Mouse (Mus musculus): ENCODE measurements around the gene Grk3. TPM values are rescaled to one million over a fixed set of nuclear protein-coding genes. Genes with fewer than 3 reads are reported as not detected.

Gene Grk3
- polyA plus RNA-seq, 1 experiment from 2014 or later = 21.2 TPM

GRCm38 (mm10) chr5:112991245-112991644 lies 24.3 kb downstream of the Grk3 start:
- Histone ChIP-seq H3K4me2 (replicated peaks) (no peak overlapping the region), H3K27me3 (ENCODE audit: control insufficient read depth, insufficient read depth, low read length) (no peaks in the 10 kb centered on the region), H3K9ac (no peak overlapping the region), H3K36me3 (replicated peaks; ENCODE audit: control insufficient read depth, insufficient read depth) (no peaks in the 10 kb centered on the region; the same call in 1 of the 2 replicates), H3K27ac (no peak overlapping the region), H3K9me3 (ENCODE audit: control insufficient read depth, low read length) (no peaks in the 10 kb centered on the region), H3K4me1 (replicated peaks; ENCODE audit: control insufficient read depth, insufficient read depth, low read length) (no peaks in the 10 kb centered on the region), H3K4me3 (replicated peaks; ENCODE audit: low read length) (no peak overlapping the region)
- ATAC-seq (ENCODE audit: low FRiP score) (no peak), DNase-seq (ENCODE audit: low spot score) (no peak)
- 57% methylated on average over 9 of the region's 9 CpGs for WGBS

DNA sequence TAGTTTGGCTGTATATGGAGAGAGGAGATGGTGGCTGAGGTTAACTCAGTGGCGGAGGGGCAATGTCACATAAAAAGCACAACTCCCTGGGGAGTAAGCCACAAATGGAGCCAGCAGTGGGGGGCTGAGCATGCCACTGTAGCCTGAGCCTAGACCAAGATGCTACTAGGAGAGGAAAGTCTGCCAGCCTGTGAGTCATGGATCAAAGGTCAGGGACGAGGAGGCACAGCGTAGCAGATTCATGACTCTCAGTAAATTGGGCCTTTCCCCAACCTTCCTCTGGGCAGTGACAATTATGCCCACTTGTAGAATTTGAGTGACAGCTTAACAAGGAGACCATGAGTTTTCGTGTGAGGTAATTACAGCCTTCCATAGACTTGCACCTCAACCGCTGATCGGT lies 33.7 kb downstream of the Grk3 start:
- 49% methylated on average over 6 of the region's 6 CpGs for WGBS
- no peaks in the 10 kb centered on the region for H3K36me3 ChIP-seq (replicated peaks; ENCODE audit: control insufficient read depth, insufficient read depth)
- ATAC-seq (ENCODE audit: low FRiP score) (no peak), DNase-seq (ENCODE audit: low spot score) (no peak)
- H3K9ac ChIP-seq = no peak overlapping the region
- no peaks in the 10 kb centered on the region for H3K9me3 ChIP-seq (ENCODE audit: control insufficient read depth, low read length)
- H3K4me1 ChIP-seq (replicated peaks; ENCODE audit: control insufficient read depth, insufficient read depth, low read length) = no peaks in the 10 kb centered on the region
- H3K27me3 ChIP-seq (ENCODE audit: control insufficient read depth, insufficient read depth, low read length) = no peaks in the 10 kb centered on the region
- no peak overlapping the region for H3K27ac ChIP-seq
- H3K4me3 ChIP-seq (replicated peaks; ENCODE audit: low read length) = no peak overlapping the region
- H3K4me2 ChIP-seq (replicated peaks) = no peak overlapping the region

- Histone ChIP-seq H3K36me3 (replicated peaks; ENCODE audit: control insufficient read depth, insufficient read depth) (no peaks in the 10 kb centered on the region), H3K4me2 (replicated peaks) (no peak overlapping the region), H3K27me3 (ENCODE audit: control insufficient read depth, insufficient read depth, low read length) (no peaks in the 10 kb centered on the region), H3K4me1 (replicated peaks; ENCODE audit: control insufficient read depth, insufficient read depth, low read length) (no peaks in the 10 kb centered on the region), H3K4me3 (replicated peaks; ENCODE audit: low read length) (no peak overlapping the region), H3K27ac (no peak overlapping the region), H3K9me3 (ENCODE audit: control insufficient read depth, low read length) (no peaks in the 10 kb centered on the region), H3K9ac (no peak overlapping the region)
- ATAC-seq (ENCODE audit: low FRiP score) (no peak), DNase-seq (ENCODE audit: low spot score) (no peak)
- WGBS = 64% methylated on average over 7 of the region's 7 CpGs
These were observed 35.9 kb downstream of the Grk3 start for GRCm38 (mm10) chr5:112979710-112980109.

DNA sequence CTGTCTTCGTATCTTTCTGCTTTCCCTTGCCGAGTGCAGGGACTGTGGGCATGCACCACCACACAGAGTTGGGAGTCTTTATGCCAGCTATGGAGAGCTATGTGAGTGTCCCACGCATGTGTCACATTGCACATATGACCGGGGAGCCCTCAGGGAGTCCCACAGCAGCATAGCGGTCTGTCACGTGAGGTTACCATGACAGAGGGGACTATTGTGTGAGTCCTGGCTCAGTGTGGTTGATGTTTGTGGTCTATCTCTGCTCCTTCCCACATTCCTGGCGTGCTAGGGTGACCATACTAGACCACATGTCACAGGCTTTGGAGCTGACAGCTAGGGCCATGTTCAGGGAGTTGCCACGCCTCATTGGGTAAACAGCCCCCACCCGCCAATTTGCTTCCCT lies 36.4 kb downstream of the Grk3 start:
- DNase-seq (ENCODE audit: low spot score) (no peak), ATAC-seq (ENCODE audit: low FRiP score) (no peak)
- Histone ChIP-seq H3K27me3 (ENCODE audit: control insufficient read depth, insufficient read depth, low read length) (no peaks in the 10 kb centered on the region), H3K9me3 (ENCODE audit: control insufficient read depth, low read length) (no peaks in the 10 kb centered on the region), H3K36me3 (replicated peaks; ENCODE audit: control insufficient read depth, insufficient read depth) (no peaks in the 10 kb centered on the region), H3K4me1 (replicated peaks; ENCODE audit: control insufficient read depth, insufficient read depth, low read length) (no peaks in the 10 kb centered on the region), H3K4me3 (replicated peaks; ENCODE audit: low read length) (no peak overlapping the region), H3K27ac (no peak overlapping the region), H3K9ac (no peak overlapping the region), H3K4me2 (replicated peaks) (no peak overlapping the region)
- whole genome bisulfite sequencing = 90% methylated on average over 9 of the region's 9 CpGs

GRCm38 (mm10) chr5:112977089-112977488 lies 38.5 kb downstream of the Grk3 start:
- WGBS = 77% methylated on average over 5 of the region's 5 CpGs
- DNase-seq (ENCODE audit: low spot score) = no peak
- ATAC-seq (ENCODE audit: low FRiP score) = no peak

DNA sequence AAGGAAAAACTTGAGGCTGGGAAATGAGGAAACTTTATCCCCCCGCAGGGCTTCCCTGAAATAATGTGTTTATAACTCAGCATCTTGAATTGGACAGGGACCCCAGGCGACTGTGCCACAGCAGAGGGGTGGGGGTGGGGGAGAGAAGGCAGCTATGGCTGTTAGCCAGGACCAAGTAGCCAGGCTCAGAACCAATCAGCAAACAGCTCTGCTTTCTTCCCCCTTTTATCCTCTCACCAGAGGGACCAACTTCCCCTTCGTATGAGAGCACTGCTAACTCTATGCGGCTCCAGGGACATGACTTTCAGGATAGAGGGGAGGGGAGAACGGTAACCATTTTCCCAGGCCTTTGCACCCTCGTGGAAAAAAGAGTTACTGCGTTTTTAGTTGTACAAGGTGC lies 42.0 kb downstream of the Grk3 start:
- H3K27me3 ChIP-seq (ENCODE audit: control insufficient read depth, insufficient read depth, low read length) = no peaks in the 10 kb centered on the region
- DNase-seq (ENCODE audit: low spot score) = no peak
- H3K4me3 ChIP-seq (replicated peaks; ENCODE audit: low read length) = no peak overlapping the region
- H3K4me2 ChIP-seq (replicated peaks) = no peak overlapping the region
- H3K4me1 ChIP-seq (replicated peaks; ENCODE audit: control insufficient read depth, insufficient read depth, low read length) = 0 out of 2 replicates have a peak, but pooled peaks cover 3% of the 10 kb centered on the region
- ATAC-seq (ENCODE audit: low FRiP score) = no peak
- no peak overlapping the region for H3K9ac ChIP-seq
- no peaks in the 10 kb centered on the region for H3K9me3 ChIP-seq (ENCODE audit: control insufficient read depth, low read length)
- WGBS = 49% methylated on average over 7 of the region's 7 CpGs
- H3K27ac ChIP-seq = no peak overlapping the region
- no peaks in the 10 kb centered on the region for H3K36me3 ChIP-seq (replicated peaks; ENCODE audit: control insufficient read depth, insufficient read depth)

More at GRCm38 (mm10) chr5:112977089-112977488, 38.5 kb downstream of the Grk3 start:
- Histone ChIP-seq H3K27ac (no peak overlapping the region), H3K4me2 (replicated peaks) (no peak overlapping the region), H3K9me3 (ENCODE audit: control insufficient read depth, low read length) (no peaks in the 10 kb centered on the region), H3K9ac (no peak overlapping the region), H3K36me3 (replicated peaks; ENCODE audit: control insufficient read depth, insufficient read depth) (no peaks in the 10 kb centered on the region), H3K27me3 (ENCODE audit: control insufficient read depth, insufficient read depth, low read length) (no peaks in the 10 kb centered on the region), H3K4me1 (replicated peaks; ENCODE audit: control insufficient read depth, insufficient read depth, low read length) (no peaks in the 10 kb centered on the region), H3K4me3 (replicated peaks; ENCODE audit: low read length) (no peak overlapping the region)

DNA sequence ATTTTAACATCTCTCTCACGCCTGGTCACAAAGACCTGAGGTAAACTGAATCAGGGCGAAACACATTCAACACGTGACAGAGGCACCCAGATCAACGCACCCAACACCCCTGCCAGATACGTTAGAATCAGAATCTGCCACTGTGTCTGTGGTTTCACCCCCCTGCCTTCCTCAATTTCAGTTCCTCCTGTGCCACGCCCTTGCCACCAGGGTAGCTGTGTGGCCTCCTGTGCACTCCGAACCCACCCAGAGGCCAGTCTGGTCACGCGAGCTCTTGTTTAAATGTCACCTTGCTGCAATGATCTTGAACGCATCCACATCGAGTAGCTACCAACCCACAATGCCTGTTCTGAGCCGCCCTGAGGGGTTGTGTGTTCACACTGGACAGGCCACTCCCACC lies 43.3 kb downstream of the Grk3 start:
- 90% methylated on average over 12 of the region's 12 CpGs for WGBS
- Histone ChIP-seq H3K36me3 (replicated peaks; ENCODE audit: control insufficient read depth, insufficient read depth) (no peaks in the 10 kb centered on the region), H3K27ac (0 out of 2 replicates have a peak overlapping the region, but pooled peaks have one; percentile 5), H3K27me3 (ENCODE audit: control insufficient read depth, insufficient read depth, low read length) (no peaks in the 10 kb centered on the region), H3K9ac (no peak overlapping the region), H3K4me1 (replicated peaks; ENCODE audit: control insufficient read depth, insufficient read depth, low read length) (0 out of 2 replicates have a peak, but pooled peaks cover 3% of the 10 kb centered on the region), H3K9me3 (ENCODE audit: control insufficient read depth, low read length) (no peaks in the 10 kb centered on the region), H3K4me3 (replicated peaks; ENCODE audit: low read length) (no peak overlapping the region), H3K4me2 (replicated peaks) (no peak overlapping the region)
- DNase-seq (ENCODE audit: low spot score) (no peak), ATAC-seq (ENCODE audit: low FRiP score) (no peak)

GRCm38 (mm10) chr5:112963495-112963894 lies 52.1 kb downstream of the Grk3 start:
- H3K36me3 ChIP-seq (replicated peaks; ENCODE audit: control insufficient read depth, insufficient read depth) = peaks cover 3% of the 10 kb centered on the region; the same call in 1 of the 2 replicates
- no peak overlapping the region for H3K4me3 ChIP-seq (replicated peaks; ENCODE audit: low read length)
- ATAC-seq (ENCODE audit: low FRiP score) (no peak), DNase-seq (ENCODE audit: low spot score) (no peak)
- no peak overlapping the region for H3K27ac ChIP-seq
- no peak overlapping the region for H3K4me2 ChIP-seq (replicated peaks)
- H3K9ac ChIP-seq = no peak overlapping the region
- peaks cover 20% of the 10 kb centered on the region; the same call in 1 of the 2 replicates for H3K4me1 ChIP-seq (replicated peaks; ENCODE audit: control insufficient read depth, insufficient read depth, low read length)
- no peaks in the 10 kb centered on the region for H3K27me3 ChIP-seq (ENCODE audit: control insufficient read depth, insufficient read depth, low read length)
- 45% methylated on average over 4 of the region's 4 CpGs for WGBS
- H3K9me3 ChIP-seq (ENCODE audit: control insufficient read depth, low read length) = no peaks in the 10 kb centered on the region

GRCm38 (mm10) chr5:112962166-112962565 lies 53.4 kb downstream of the Grk3 start:
- Histone ChIP-seq H3K4me3 (replicated peaks; ENCODE audit: low read length) (no peak overlapping the region), H3K27me3 (ENCODE audit: control insufficient read depth, insufficient read depth, low read length) (no peaks in the 10 kb centered on the region), H3K9ac (no peak overlapping the region), H3K36me3 (replicated peaks; ENCODE audit: control insufficient read depth, insufficient read depth) (peaks cover 3% of the 10 kb centered on the region; the same call in 1 of the 2 replicates), H3K4me2 (replicated peaks) (no peak overlapping the region), H3K9me3 (ENCODE audit: control insufficient read depth, low read length) (no peaks in the 10 kb centered on the region), H3K4me1 (replicated peaks; ENCODE audit: control insufficient read depth, insufficient read depth, low read length) (peaks cover 20% of the 10 kb centered on the region; the same call in 1 of the 2 replicates), H3K27ac (no peak overlapping the region)
- 76% methylated on average over 6 of the region's 6 CpGs for WGBS
- ATAC-seq (ENCODE audit: low FRiP score) = no peak
- no peak for DNase-seq (ENCODE audit: low spot score)

GRCm38 (mm10) chr5:112960911-112961310 lies 54.7 kb downstream of the Grk3 start:
- no peaks in the 10 kb centered on the region for H3K9me3 ChIP-seq (ENCODE audit: control insufficient read depth, low read length)
- no peak for DNase-seq (ENCODE audit: low spot score)
- H3K9ac ChIP-seq = no peak overlapping the region
- H3K4me2 ChIP-seq (replicated peaks) = no peak overlapping the region
- no peak overlapping the region for H3K27ac ChIP-seq
- no peak for ATAC-seq (ENCODE audit: low FRiP score)
- peaks cover 20% of the 10 kb centered on the region; the same call in 1 of the 2 replicates for H3K4me1 ChIP-seq (replicated peaks; ENCODE audit: control insufficient read depth, insufficient read depth, low read length)
- H3K27me3 ChIP-seq (ENCODE audit: control insufficient read depth, insufficient read depth, low read length) = no peaks in the 10 kb centered on the region
- peaks cover 3% of the 10 kb centered on the region; the same call in 1 of the 2 replicates for H3K36me3 ChIP-seq (replicated peaks; ENCODE audit: control insufficient read depth, insufficient read depth)
- WGBS = 21% methylated on average over 3 of the region's 3 CpGs
- H3K4me3 ChIP-seq (replicated peaks; ENCODE audit: low read length) = no peak overlapping the region

Data from hindbrain, embryonic 14.5 days (tissue).